Mouse (Mus musculus) left cerebral cortex, adult 8-10 months (tissue): ENCODE data around the gene Pakap. TPM values are rescaled to one million over a fixed set of nuclear protein-coding genes. Genes with fewer than 3 reads are reported as not detected.
"Not testable (repeated sequence)": the region's sequence is repeated elsewhere in the genome, so short reads cannot be mapped to it uniquely, and the experiment has no call there.

ENCODE experiments used
- DNase-seq, 2 experiments: peaks; one replicate each; pipeline ENCODE4 v3.0.0; 2022; ENCODE audit warnings: low spot score in 2 of 2
- total RNA-seq, 4 experiments: library from RNA; stranded (reverse); gene quantifications; 2 replicates each; pipeline ENCODE4 v1.2.4; 2022

The Pakap gene
- total RNA-seq, 4 experiments from 2014 or later = 19.2 to 22.2 (median 20.2) TPM

DNA sequence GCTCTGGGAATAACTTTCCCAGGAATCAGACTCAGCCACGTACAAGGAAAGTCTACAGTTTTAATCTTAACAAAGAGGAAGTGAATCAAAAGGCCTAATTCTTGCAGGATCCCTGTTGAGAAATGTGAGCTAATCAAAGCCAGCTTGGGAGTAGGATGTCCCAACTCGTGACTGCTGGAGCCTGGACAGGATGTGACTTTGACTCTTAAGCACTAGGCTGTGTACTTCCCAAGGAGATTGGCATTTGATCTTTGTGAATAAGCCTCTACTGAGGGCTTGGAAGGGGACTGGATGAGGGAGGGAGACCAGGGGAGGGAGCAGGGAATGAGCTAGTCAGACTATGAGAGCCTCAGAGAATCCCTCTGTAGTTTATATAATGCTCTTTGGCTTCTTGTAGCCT, 298.1 kb downstream of the Pakap start:
- DNase-seq = no peak

DNA sequence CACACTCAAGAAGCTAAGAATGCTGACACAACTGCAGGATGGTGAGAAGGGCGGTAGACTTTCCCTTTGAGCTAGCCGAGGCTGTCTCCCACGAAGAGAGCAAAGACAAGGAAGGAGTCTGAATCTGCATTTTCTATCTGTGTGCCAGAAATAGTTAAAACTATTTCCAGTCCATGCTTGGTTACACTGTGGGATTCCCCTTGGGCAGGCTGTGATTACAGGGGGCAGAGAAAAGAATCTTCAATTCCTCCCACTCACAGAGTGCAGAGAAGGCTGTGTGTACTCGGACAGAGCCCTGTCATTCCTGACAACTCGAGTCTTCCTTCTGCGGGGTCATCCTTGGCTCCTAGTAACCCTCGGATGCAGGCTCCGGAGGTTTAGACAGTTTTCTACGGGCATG, 299.0 kb downstream of the Pakap start:
- no peak for DNase-seq

DNA sequence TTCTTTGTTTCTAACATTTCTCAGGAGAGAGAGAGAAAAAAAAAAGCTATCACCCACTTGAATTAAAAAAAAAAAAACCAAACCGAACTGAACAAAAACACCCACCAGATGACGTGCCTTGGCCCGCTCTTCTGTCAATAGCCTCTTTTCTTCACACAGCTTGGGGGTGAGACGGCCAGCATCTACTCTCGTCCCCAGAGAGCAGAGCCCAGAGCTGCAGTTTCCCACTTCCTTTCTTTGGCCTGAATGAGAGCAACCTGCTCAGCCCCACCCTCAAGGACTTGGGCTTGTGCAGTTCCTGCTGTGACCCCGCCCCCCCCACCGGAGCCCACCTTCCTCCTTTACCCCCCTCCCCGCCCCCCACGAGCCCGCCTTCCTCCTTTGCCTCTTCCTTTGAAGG, 299.5 kb downstream of the Pakap start:
- no peak for DNase-seq

DNA sequence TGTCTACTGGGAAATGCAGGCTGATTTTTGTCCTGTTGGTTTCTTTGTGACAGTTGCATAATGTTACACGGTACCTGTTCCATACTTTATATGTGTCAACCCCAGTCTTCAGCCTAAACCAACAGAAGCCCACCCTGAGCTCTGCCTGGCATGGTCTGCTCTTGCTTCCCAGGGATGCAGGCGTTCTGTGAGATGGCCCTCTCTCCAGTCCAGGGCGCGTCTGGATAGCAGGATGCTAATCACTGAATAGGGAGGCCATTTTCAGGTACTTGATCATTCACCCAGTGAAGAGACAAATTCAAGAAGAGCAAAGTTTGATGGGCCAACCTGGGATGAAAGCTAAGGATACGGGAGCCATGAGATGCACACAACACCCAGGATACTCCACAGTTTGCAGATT, 311.2 kb downstream of the Pakap start:
- no peak for DNase-seq

DNA sequence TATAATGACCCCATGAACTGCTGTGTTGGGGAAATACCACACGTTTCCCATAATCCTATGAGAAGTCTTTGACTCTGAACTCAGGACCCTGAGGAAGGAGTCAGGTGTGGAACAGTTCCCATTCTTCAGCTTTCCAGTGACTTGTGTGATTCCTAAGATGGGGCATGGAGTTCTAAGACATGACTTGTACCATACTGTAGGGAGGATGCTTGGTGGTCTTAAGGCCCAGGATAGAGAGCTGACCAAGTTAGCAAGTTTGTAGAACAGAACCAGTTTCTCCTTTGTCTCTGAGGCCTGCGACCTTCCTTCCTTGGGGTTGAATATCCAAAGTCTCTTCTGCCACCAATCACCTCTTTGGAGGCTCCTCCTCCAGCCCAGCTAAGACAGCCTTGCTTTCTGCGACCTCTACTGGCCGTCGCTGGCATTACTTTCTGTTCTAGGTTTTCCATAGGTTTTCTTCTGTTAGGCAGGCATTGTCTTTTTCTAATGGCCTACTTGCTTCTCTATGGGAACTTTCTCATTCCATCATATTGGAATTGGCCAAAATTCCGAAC, 311.9 kb downstream of the Pakap start:
- DNase-seq = peak; percentile 55 to 88

DNA sequence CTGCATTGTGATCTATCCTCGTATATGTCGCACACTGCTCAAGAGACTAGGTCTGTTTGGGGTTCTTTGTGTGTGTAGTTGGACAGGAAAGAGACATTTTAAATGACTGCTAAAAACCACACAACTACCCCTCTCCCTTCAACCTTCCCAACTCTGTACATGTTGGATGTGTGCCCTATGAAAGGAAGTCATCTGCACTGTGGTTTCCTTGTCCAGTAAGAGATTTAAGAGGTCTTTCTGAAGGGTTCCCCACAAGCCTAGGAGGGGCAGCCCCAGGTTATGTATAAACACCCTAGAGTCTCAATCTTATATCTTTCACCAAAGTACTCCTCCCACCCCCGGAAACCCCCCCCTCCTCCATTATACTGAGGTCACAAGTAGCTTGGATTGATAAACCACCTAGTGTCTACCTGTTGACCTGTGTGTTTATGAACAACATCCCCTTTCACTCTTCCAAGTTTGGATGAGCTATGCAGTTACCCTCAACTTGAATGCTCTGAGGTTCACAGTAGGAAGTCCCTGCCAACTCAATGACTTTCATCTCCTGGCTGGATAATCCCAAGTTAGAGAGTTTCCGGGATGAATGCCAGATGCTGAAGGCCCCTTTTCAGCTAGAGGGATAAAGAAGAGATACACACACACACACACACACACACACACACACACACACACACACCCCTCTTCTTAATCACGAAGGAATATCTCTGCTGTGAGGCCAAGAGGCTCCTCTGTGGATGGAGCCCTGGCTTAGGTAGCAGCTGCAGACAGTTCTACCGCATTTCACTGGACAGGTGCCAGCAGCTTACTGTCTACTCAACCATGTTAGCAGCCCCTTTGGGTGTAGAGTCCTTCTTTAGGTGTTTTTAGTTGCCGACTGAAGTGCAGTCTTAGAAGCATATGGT, 315.8 kb downstream of the Pakap start:
- DNase-seq = no peak

DNA sequence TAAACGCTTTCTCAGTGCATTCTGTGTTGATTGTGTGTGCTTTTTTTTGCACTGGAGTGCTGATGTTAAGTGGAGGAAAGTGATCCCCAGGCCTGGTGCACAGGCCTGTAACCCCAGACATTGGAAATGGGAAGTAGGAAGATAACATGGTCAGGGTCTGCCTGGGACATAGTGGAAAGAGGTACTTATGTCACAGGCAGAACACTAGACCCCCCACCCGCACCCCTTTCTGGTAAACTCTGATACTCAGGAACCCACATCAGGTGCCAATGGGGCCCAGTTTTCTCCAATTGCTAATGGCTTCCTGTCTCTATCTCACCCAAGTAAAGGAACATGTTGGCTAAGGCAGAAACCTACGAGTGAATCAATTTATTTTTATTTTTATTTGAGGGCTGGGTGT, 316.5 kb downstream of the Pakap start:
- DNase-seq = no peak

DNA sequence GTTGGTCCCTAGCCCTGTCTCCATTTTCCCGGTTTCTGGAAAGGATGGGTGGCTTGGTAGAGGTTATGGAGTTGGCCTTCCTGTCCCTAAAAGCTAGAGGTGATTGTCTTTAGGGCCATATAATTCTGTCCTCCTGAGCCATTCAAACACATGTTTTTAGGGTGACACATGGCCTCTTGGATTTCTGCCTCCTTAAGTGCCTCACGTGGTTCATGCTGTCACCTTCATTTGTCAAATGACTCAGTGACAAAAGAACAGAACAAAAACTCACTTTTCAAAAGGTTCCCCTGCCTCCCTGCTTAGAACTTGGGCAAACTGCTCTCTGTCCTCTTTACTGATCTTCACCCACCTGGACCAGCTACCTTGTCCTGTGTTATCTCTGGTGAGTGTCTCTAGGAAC, 317.2 kb downstream of the Pakap start:
- no peak for DNase-seq

DNA sequence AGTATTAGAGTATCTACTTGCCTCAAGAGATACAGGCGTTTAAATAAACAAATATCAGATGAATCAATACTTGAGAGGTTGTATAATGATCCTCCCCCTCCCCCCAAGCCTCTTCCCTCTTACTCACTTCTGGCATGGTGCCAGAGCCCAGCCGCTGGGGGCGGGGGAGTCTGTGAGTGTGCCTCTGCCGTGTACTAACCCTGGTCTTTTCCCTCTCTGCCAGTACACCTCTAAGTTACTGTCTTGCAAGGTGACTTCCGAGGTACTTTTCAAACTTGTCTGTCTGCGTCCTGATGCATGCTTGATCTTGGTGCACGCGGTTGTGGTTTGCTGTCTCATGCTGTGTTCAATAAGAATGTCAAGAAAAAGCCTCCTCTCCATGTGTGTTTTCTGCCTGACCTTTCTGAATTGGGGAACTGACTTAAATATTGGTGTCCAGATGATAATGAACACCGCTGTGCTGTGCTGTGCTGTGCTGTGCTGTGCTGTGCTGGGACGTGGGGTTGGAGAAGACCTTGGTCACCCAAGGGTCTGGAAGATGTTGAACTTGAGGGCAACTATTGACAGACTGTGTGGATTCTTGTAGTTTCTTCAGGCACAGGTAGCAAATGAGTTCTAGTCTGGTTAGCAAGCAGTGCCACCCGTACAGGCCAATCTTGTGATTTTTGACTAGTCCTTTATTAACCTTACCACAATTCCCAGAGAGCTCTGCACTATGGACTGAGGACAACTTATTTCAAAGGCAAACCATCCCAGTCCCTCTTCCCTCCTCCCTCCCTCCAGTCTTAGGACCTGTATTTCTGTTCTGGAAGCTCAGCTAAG, 318.3 kb downstream of the Pakap start:
- no peak for DNase-seq

DNA sequence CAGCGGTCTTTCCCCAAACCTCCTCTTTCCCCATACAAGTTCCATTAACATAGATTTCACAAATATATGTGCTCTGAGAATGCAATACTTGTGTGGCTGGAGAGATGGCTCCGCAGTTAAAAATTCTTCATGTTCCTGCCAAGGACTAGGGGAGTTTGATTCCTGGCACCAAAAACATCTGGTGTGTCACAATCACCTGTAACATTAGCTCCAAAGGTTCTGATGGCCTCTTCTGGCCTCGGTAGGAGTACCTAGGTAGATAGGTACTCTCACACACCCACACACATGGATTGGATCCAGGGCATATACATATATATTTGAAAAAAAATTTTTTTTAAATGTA, 318.9 kb downstream of the Pakap start:
- DNase-seq = no peak

DNA sequence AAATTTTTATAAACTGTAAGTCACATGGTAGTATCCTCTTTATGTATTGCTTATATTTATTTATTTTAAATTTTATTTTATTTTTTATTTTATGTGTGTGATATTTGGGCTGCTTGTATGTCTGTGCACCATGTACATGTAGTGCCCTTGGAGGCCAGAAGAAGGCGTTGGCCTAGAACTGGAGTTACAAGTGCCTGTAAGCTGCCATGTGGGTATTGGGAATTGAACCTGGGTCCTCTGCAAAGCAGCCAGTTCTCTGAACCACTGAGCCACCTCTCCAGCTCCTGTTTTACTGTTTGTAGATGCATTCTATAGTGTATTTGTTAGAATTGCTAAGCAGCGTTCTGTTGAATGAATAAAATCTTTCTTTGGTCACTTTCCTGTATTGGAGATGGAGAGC, 320.3 kb downstream of the Pakap start:
- no peak for DNase-seq

DNA sequence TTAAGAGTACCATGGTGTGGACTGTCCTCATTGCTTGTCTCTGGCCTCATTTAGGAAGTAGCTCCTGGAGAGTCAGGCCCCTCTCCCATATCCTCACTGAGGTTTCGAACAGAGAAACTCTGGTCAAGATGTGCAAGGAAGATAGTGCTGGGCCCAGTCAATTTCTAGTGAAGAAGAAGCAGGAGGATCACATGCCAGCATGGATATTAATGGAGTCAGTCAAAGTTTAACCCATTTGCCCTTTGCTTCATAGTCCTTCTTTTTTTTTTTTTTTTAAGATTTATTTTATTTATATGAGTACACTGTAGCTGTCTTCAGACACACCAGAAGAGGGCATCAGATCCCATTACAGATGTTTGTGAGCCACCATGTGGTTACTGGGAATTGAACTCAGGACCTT, 321.0 kb downstream of the Pakap start:
- DNase-seq = not testable (repeated sequence)

DNA sequence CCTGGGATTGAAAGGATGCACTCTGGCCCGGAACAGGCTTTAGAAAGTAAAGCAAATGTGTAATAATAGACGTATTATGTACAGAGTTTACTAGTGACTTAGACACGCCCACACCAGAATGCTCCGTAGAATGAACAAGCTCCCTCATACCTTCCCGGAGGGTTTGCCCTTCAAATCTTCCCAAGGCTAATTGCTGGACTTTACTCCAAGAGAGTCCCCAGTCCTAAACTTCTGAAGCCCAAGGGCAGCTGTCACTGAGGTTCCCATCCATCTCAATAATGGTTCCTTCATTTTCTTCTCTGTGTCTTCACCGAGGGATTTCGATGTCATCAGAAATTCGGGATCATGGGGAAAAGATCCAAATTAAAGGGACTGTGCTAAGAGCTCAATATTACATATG, 321.8 kb downstream of the Pakap start:
- no peak for DNase-seq

DNA sequence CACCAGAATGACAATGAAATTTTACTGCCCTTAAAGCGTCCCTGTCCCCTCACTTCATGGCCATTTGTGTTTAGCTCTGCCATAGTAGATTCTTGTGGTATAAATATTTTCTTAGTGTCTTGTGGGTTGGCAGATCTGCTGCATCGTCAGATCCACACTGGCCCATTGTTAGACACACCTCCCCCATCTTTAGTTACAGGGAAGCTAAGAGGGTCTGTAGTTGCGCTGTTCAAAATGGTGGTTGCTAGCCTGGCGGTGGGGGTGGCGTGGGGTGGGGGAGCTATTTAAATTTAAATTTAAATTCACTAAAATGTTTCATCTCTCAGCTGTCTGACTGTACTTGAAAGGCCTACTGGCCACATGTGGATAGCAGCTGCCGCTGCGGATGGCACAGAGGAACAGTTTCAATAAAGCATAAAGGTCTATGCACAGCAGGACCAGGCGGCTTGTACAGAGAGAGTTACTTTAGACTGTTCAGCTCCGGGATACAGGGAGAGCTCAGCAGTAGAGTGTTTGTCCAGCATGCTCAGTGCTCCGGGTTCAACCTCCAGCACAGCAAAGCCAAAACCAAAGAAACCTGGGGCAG, 324.1 kb downstream of the Pakap start:
- no peak for DNase-seq

DNA sequence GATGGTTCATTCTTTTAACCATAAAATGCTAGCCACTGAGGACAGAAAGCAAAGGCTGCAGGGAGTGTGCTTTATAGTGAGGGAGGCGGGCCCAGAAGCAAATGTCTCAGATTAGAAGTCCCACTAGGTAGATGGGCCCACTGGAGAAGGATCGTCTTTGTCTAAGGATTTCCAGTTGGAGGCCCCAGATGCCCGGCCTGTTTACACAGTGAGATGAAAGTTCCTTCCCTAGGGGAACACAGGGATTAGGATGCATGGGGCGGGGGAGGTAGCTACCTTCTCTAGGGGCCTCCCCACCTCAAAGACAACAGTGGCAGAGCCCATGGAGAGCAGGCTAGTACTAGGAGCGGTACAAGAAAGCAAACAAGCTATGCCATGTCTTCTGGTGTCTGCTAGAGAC, 327.2 kb downstream of the Pakap start:
- DNase-seq = no peak

DNA sequence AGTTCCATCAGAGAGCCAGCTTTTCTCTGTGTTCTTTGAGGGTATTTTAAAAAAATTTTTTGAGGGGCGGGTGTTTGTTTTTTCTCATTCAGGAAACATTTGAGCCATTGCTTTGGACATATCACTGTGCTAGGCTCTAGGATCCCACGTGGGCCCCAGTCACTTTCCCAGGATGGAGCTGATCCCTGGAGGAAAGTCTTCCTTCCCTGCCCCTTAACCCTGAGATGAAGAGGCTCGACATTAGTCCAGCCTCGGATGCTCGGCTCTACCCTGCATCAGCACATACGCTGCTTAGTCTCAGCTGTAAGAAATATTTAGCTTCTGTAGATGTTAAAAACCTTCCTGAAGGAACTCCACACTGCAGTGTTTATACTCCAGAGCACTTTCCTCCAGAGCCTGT, 327.9 kb downstream of the Pakap start:
- DNase-seq = no peak

DNA sequence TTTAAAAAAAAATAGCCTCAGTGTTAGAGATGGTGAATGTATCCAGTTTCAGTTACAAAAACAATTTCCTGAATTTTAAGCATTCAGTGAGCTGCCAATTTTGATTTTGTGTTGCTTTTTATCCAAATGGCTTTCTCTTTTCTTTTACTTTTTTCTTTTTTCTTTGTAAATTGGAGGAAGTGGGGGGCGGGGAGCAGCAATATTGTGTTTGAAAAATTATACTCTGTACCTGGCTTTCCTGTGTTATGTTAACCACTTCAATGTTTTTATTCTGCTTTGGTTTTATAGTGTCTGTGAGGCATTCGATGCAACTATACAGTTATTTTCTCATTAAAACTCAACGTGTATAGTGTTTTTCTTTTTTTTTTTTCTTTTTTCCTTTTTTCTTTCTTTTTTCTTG, 328.7 kb downstream of the Pakap start:
- no peak for DNase-seq

DNA sequence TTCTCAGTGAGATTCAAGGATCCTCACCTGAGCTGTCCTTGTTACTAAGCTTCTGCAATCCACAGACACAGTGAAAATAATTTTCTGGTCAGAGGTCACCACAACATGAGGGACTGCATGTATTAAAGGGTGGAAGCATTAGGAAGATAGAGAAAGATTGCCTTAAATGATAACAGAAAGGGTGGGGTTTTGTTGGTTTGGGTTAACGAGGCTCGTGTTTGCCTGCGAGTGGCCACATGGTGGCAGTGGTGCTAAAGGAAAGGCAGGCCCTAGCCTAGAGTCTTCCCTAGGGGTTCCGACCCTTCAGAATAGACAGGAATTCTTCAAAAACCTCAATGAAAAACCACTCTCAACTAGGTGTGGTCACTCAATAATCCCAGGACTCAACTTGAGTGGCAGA, 333.2 kb downstream of the Pakap start:
- DNase-seq = no peak

DNA sequence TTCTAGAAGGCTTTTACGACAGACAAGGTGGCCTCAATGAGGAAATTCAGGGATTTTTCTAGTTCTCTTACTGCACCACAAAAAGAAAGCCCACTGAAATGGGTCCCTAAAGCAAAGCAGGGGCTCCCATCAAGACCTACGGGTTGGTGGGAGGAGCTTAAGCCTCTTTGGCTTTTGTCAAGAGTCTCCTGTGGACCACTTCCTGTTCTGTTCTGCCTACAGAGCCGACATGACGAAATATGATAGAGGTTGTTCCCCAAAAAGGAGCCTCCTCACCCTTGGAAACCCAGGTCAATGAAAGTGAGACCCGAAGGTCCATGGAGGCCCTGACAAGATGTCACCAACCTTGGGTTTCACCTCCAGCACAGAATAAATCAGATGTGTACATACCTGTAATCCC, 334.6 kb downstream of the Pakap start:
- DNase-seq = no peak

DNA sequence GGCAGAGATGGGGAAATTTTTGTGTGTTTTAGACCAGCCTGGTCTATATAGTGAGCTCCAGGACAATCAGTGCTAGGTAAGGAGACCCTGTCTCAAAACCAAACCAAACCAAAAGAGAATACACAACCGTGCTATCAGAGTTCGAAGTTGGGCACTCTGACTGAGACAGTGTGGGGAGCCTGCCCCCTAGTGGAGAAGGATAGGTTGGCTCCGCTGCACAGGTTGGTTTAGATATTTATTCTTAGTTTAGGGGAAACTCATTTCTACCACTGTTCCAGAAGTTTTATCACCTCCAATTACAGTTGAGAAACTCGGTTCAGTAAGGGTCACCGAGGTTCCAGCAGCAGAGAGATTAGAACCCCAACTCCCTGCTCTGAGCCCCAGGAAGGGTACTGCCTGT, 336.2 kb downstream of the Pakap start:
- peak in 1 of 2 experiments; percentile 17 for DNase-seq

DNA sequence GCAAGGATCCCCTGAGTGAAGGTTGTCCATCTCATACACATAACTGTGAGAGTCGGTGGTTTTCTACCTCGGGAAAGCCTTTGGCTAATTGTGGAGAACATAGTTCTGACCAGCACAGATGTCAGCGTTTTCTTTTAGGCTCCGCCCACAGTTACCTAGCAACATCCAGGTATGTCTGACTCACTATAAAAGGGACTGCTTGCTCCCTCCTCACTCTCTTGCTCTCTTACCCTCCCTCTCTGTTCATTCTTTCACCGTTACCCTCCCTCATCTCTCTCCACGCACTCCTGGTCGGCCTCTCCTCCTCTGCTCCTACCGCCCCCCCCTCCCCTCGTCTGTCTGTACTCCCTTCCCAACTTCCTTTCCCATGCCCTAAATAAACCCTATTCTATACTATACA, 336.7 kb downstream of the Pakap start:
- DNase-seq = no peak

DNA sequence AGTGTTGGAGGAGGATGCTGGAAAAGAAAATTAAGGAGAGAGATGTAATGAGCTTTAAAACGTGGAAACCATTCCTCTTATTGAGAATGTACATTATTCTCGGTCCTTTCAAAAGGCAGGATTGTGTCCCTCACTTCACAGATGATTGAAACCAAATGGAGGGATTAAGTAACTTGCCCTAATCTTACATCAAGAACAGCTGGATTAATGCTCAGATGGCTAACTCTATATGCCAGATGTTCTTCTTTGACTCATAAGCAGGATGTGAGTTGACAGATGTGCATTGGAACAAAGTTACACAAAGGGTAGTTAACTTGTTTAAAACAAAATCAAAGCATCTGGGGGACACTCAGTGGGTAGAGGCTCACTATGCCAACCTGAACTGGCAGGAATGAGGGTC, 338.7 kb downstream of the Pakap start:
- DNase-seq = no peak
